Mouse (Mus musculus) neural tube, embryonic 14.5 days (tissue): ENCODE measurements around the gene Slf1. TPM values are rescaled to one million over a fixed set of nuclear protein-coding genes. Genes with fewer than 3 reads are reported as not detected.
"Not testable (repeated sequence)": the region's sequence is repeated elsewhere in the genome, so short reads cannot be mapped to it uniquely, and the experiment has no call there.

Experiments
- ATAC-seq: fragments of 200-750 bp; cut with Nextera tagmentation; 2 replicates; pipeline ENCODE4 v1.8.0; 2017; ENCODE audit warnings: low read depth, mild to moderate bottlenecking, moderate TSS enrichment, moderate library complexity
- H3K27ac ChIP-seq: fragments of 300-500 bp; sonication (generic); 2 replicates; pipeline ENCODE4 v1.5.1; 2014; ENCODE audit warnings: low read depth, mild to moderate bottlenecking, control low read depth, low read length, moderate library complexity, mixed read lengths
- H3K27me3 ChIP-seq: fragments of 300-500 bp; sonication (generic); 2 replicates; pipeline ENCODE4 v1.6.1; 2014; ENCODE audit warnings: low read length; ENCODE audit not compliant: control insufficient read depth, insufficient read depth
- H3K36me3 ChIP-seq: fragments of 300-500 bp; sonication (generic); 2 replicates; pipeline ENCODE4 v1.6.1; 2014; ENCODE audit warnings: low read length, mixed read lengths; ENCODE audit not compliant: control insufficient read depth, insufficient read depth
- H3K4me1 ChIP-seq: fragments of 300-500 bp; sonication (generic); 2 replicates; pipeline ENCODE4 v1.6.1; 2014; ENCODE audit warnings: low read length; ENCODE audit not compliant: control insufficient read depth, insufficient read depth
- H3K4me2 ChIP-seq: fragments of 300-500 bp; sonication (generic); 2 replicates; pipeline ENCODE4 v1.6.1; 2014; ENCODE audit warnings: mild to moderate bottlenecking, low read depth, low read length, control low read depth
- H3K4me3 ChIP-seq: fragments of 300-500 bp; sonication (generic); 2 replicates; pipeline ENCODE4 v1.5.1; 2014; ENCODE audit warnings: low read depth, low read length, control low read depth, mixed read lengths
- H3K9ac ChIP-seq: fragments of 300-500 bp; sonication (generic); replicated peaks from 2 replicates; pipeline ENCODE4 v1.6.1; 2014; ENCODE audit warnings: low read depth, mild to moderate bottlenecking, control low read depth, low read length, mixed read lengths
- H3K9me3 ChIP-seq: fragments of 300-500 bp; sonication (generic); 2 replicates; pipeline ENCODE4 v1.6.1; 2016; ENCODE audit warnings: low read length; ENCODE audit not compliant: control insufficient read depth
- WGBS: fragments of 180-500 bp; shearing (Covaris S2); extraction: QIAGEN DNeasy Blood & Tissue Kit; methylation state at CpG from one replicate; pipeline ENCODE4 v1.1.7; 2014; 5-methylcytosine and 5-hydroxymethylcytosine counted together
- polyA plus RNA-seq: library from polyadenylated mRNA; unstranded; fragments of >200 nt; fragmentation: Nextera tagmentation; extraction: Ambion mirVana; gene quantifications from 2 replicates; pipeline ENCODE4 v1.2.1, GENCODE M21; 2014

The Slf1 gene
- polyA plus RNA-seq, 1 experiment from 2014 or later, result 34.5 TPM

DNA sequence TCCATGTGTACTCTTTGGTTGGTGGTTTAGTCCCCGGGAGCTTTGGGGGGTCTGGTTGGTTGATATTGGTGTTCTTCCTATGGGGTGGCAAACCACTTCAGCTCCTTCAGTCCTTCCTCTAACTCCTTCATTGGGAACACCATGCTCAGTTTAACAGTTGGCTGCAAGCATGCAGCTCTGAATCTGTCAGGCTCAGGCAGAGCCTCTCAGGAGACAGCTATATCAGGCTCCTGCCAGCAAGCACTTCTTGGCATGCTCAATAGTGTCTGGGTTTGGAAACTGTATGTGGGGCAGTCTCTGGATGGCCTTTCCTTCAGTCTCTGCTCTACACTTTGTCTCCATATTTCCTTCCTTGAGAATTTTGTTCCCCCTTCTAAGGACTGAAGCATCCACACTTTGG is 42.4 kb downstream of the Slf1 start:
- H3K27me3 ChIP-seq, ATAC-seq, H3K9ac ChIP-seq, H3K27ac ChIP-seq, H3K9me3 ChIP-seq, H3K4me1 ChIP-seq, H3K36me3 ChIP-seq, H3K4me3 ChIP-seq, H3K4me2 ChIP-seq: not testable (repeated sequence)
- WGBS, result 95% methylated on average over 1 of the region's 1 CpGs

DNA sequence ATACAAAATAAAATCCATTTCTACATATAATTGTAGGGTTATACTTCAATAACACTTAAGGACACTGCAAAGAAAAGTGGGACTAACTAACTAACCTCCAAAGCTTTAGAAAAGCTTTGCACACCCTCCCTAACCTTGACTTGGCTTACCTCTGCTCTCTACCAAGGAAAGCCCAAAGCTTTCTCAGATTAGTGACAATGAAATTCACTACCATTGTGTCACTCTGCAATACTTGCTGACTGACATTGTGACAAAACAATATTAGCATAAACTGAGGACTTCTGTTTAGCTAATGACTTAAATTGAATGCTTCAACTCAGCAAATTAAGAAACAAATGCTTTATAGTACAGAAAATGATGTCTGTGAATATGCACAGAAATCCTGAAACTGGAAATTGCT is 63.2 kb downstream of the Slf1 start:
- peaks cover 2% of the 10 kb centered on the region; the same call in 1 of the 2 replicates for H3K9me3 ChIP-seq
- no peak overlapping the region for H3K9ac ChIP-seq
- ATAC-seq, result no peak
- H3K4me1 ChIP-seq, result no peaks in the 10 kb centered on the region
- no peak overlapping the region for H3K4me3 ChIP-seq
- H3K4me2 ChIP-seq, result no peak overlapping the region
- H3K36me3 ChIP-seq, result no peaks in the 10 kb centered on the region
- H3K27ac ChIP-seq, result no peak overlapping the region
- no peaks in the 10 kb centered on the region for H3K27me3 ChIP-seq

GRCm38 (mm10) chr13:77068847-77069246 is 66.4 kb downstream of the Slf1 start:
- H3K4me1 ChIP-seq, result no peaks in the 10 kb centered on the region
- H3K27ac ChIP-seq, result no peak overlapping the region
- no peak for ATAC-seq
- H3K27me3 ChIP-seq, result no peaks in the 10 kb centered on the region
- no peaks in the 10 kb centered on the region for H3K36me3 ChIP-seq
- WGBS, result 97% methylated on average over 1 of the region's 1 CpGs
- no peak overlapping the region for H3K9ac ChIP-seq
- H3K4me3 ChIP-seq, result no peak overlapping the region
- H3K9me3 ChIP-seq, result no peaks in the 10 kb centered on the region
- H3K4me2 ChIP-seq, result no peak overlapping the region

DNA sequence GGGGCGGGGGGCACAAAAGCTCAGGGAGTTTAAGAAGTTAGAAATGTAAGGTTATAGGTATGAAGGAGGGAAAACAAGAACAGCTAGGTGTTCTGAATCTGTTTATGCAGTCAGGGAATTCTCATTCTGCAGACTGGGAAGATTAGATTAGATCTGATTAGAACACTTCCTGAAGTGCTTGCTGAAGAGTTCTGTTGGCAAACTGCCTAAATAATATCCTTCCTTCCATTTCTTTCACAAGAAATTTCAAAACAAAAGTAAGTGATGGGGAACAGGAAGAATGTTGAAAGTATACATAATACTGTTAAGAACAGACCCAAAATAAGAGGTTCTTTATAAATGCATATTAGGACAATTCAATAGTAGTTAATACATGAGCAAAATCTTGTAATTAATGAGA is 72.1 kb downstream of the Slf1 start:
- no peaks in the 10 kb centered on the region for H3K27me3 ChIP-seq
- H3K4me3 ChIP-seq, result no peak overlapping the region
- H3K4me1 ChIP-seq, result no peaks in the 10 kb centered on the region
- no peaks in the 10 kb centered on the region for H3K9me3 ChIP-seq
- WGBS, result 95% methylated on average over 1 of the region's 1 CpGs
- H3K27ac ChIP-seq, result no peak overlapping the region
- H3K9ac ChIP-seq, result no peak overlapping the region
- ATAC-seq, result no peak
- H3K4me2 ChIP-seq, result no peak overlapping the region
- H3K36me3 ChIP-seq, result no peaks in the 10 kb centered on the region

- H3K27me3 ChIP-seq, result no peaks in the 10 kb centered on the region
- no peak overlapping the region for H3K4me2 ChIP-seq
- H3K36me3 ChIP-seq, result no peaks in the 10 kb centered on the region
- H3K4me3 ChIP-seq, result no peak overlapping the region
- H3K27ac ChIP-seq, result no peak overlapping the region
- no peak for ATAC-seq
- no peak overlapping the region for H3K9ac ChIP-seq
- 84% methylated on average over 3 of the region's 3 CpGs for WGBS
- no peaks in the 10 kb centered on the region for H3K9me3 ChIP-seq
- H3K4me1 ChIP-seq, result no peaks in the 10 kb centered on the region
These were observed 85.5 kb downstream of the Slf1 start for GRCm38 (mm10) chr13:77049736-77050135.

GRCm38 (mm10) chr13:77048461-77048860 is 86.8 kb downstream of the Slf1 start:
- H3K4me3 ChIP-seq, result no peak overlapping the region
- H3K4me1 ChIP-seq, result no peaks in the 10 kb centered on the region
- H3K27ac ChIP-seq, result no peak overlapping the region
- WGBS, result 87% methylated on average over 1 of the region's 1 CpGs
- ATAC-seq, result no peak
- H3K9me3 ChIP-seq, result no peaks in the 10 kb centered on the region
- no peaks in the 10 kb centered on the region for H3K36me3 ChIP-seq
- no peak overlapping the region for H3K4me2 ChIP-seq
- H3K9ac ChIP-seq, result no peak overlapping the region
- H3K27me3 ChIP-seq, result no peaks in the 10 kb centered on the region

- no peaks in the 10 kb centered on the region for H3K36me3 ChIP-seq
- H3K9ac ChIP-seq, result no peak overlapping the region
- no peaks in the 10 kb centered on the region for H3K9me3 ChIP-seq
- no peak overlapping the region for H3K27ac ChIP-seq
- ATAC-seq, result no peak; the same call in 1 of the 2 replicates
- no peak overlapping the region for H3K4me2 ChIP-seq
- no peaks in the 10 kb centered on the region for H3K27me3 ChIP-seq
- no peak overlapping the region for H3K4me3 ChIP-seq
- H3K4me1 ChIP-seq, result no peaks in the 10 kb centered on the region
- 50% methylated on average over 6 of the region's 6 CpGs for WGBS
These were observed 87.9 kb downstream of the Slf1 start for GRCm38 (mm10) chr13:77047179-77047931.

GRCm38 (mm10) chr13:77046416-77046815 is 88.9 kb downstream of the Slf1 start:
- no peaks in the 10 kb centered on the region for H3K9me3 ChIP-seq
- H3K4me2 ChIP-seq, result no peak overlapping the region
- 66% methylated on average over 10 of the region's 10 CpGs for WGBS
- H3K36me3 ChIP-seq, result no peaks in the 10 kb centered on the region
- H3K27ac ChIP-seq, result no peak overlapping the region
- no peak for ATAC-seq
- H3K9ac ChIP-seq, result no peak overlapping the region
- no peak overlapping the region for H3K4me3 ChIP-seq
- H3K27me3 ChIP-seq, result no peaks in the 10 kb centered on the region
- H3K4me1 ChIP-seq, result no peaks in the 10 kb centered on the region

DNA sequence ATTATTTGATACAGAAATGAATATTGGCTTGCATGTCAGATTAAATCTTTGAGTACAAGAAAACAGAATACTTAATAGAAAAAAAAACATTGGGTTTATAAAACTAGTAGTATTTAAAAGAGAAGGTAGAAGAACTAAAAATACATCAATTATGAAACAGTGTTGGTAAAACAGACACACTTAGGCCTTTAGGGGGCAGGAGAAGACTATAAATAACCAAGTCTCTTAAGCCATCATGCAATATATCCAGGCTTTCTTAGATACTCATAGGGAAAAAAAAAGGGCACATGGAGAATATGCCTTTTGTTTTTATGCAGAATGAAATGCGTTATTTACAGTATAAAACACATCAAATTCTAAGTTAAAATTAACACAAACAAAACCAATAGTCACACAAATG is 89.9 kb downstream of the Slf1 start:
- 84% methylated on average over 1 of the region's 1 CpGs for whole genome bisulfite sequencing
- no peak for ATAC-seq
- Histone ChIP-seq H3K4me2 (no peak overlapping the region), H3K4me3 (no peak overlapping the region), H3K36me3 (no peaks in the 10 kb centered on the region), H3K9ac (no peak overlapping the region), H3K27ac (no peak overlapping the region), H3K9me3 (no peaks in the 10 kb centered on the region), H3K4me1 (no peaks in the 10 kb centered on the region), H3K27me3 (no peaks in the 10 kb centered on the region)
